Mouse (Mus musculus): Measurements from ENCODE around the gene Thumpd2. TPM values are rescaled to one million over a fixed set of nuclear protein-coding genes. Genes with fewer than 3 reads are reported as not detected.

Thumpd2 gene
- polyA plus RNA-seq, 1 experiment: 1.4 TPM

DNA sequence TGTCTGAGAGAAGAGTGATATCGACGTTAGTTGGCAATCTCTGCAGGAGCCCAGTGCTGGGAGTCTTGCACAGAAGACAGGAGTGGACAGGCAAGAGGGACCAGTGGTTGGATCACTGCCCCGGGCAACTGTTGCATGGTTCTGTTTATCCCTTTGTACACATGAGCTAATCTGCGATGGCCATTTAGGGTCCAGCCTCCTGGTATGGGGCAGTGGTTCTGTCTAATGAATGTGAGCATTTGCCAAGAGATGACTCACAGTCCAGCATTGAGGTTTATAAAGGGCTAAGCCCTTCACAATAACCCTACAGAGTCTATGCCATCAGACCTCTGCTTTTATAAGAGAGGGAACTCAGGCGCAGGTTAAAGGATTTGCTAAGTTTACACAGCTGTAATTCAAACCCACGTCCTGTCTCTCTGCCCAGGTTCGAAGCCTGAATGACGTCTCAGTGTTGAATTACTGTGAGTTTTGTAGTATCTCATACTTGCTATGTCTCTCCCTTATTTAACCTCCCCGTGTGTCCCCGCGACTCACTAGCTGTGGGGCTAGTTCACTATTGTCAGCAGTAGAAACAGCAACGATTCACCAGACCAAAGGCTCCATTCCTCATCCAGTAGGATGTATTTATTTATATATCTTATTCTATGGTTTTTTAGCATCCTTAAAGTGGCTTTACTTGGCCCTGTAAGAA, 83.0 kb downstream of the Thumpd2 start:
- 81% methylated on average over 12 of the region's 12 CpGs for WGBS
- H3K36me3 ChIP-seq (ENCODE audit: control insufficient read depth, insufficient read depth, low read length): no peaks in the 10 kb centered on the region
- H3K27me3 ChIP-seq (ENCODE audit: control insufficient read depth, insufficient read depth, low read length): no peaks in the 10 kb centered on the region; the same call in 1 of the 2 replicates
- no peak overlapping the region for H3K4me3 ChIP-seq (ENCODE audit: extremely low read depth, insufficient read depth, insufficient read length)
- no peaks in the 10 kb centered on the region for H3K4me1 ChIP-seq (ENCODE audit: control insufficient read depth, insufficient read depth, insufficient read length)
- H3K27ac ChIP-seq (ENCODE audit: insufficient read depth, low read length): no peak overlapping the region
- TF ChIP-seq CTCF (IDR thresholded peaks at IDR 0.05; ENCODE audit: extremely low read depth, insufficient read depth, insufficient read length, insufficient replicate concordance) (no peak), POLR2A (IDR thresholded peaks at IDR 0.05; ENCODE audit: low read depth, low read length) (no peak)
- no peak for DNase-seq (ENCODE audit: low read depth in 1 of 2, low spot score in 2 of 2)

DNA sequence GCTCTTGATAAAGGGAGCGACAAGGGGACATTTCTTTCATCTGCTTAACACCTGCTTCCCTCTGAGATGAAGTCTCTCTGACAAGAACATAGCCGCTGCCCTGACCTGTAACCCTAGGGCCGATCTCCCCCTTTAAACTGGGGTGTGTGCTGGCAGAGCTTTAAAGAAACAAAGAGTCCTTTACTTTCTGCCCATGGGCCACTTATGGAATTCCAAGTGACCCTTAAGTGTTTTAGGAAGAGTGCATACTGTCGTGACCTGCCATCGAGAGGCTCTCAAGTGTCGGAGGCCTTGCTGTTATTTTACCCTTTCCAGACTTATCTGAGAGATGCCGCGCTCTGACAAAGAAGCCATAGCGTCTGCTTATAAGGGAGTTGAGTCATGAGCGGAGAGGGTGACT, 84.8 kb downstream of the Thumpd2 start:
- no peak overlapping the region for H3K27ac ChIP-seq (ENCODE audit: insufficient read depth, low read length)
- no peaks in the 10 kb centered on the region for H3K4me1 ChIP-seq (ENCODE audit: control insufficient read depth, insufficient read depth, insufficient read length)
- H3K4me3 ChIP-seq (ENCODE audit: extremely low read depth, insufficient read depth, insufficient read length): no peak overlapping the region
- no peak for DNase-seq (ENCODE audit: low read depth in 1 of 2, low spot score in 2 of 2)
- WGBS: 91% methylated on average over 10 of the region's 10 CpGs
- no peak for TF ChIP-seq POLR2A (IDR thresholded peaks at IDR 0.05; ENCODE audit: low read depth, low read length)
- no peak for TF ChIP-seq CTCF (IDR thresholded peaks at IDR 0.05; ENCODE audit: extremely low read depth, insufficient read depth, insufficient read length, insufficient replicate concordance)
- no peaks in the 10 kb centered on the region for H3K36me3 ChIP-seq (ENCODE audit: control insufficient read depth, insufficient read depth, low read length)
- H3K27me3 ChIP-seq (ENCODE audit: control insufficient read depth, insufficient read depth, low read length): no peaks in the 10 kb centered on the region; the same call in 1 of the 2 replicates

DNA sequence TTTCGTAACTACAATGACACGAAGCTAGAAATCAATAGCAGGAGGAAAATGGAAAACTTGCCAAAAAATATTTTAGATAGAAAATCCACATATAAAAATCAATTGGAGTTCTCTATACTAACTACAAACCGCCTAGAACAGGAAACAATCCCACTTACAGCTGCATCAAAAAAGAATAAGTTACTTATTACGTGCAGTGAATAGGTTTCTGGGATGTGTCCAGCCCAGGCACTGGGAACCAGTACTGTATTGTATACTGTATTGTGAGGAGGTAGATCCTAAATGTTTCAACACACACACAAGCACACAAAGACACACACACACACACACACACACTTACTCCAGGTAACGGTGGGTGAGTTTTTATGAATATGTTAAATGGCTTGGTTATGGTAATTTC, 87.6 kb downstream of the Thumpd2 start:
- Histone ChIP-seq H3K27me3 (ENCODE audit: control insufficient read depth, insufficient read depth, low read length) (no peaks in the 10 kb centered on the region), H3K4me1 (ENCODE audit: control insufficient read depth, insufficient read depth, insufficient read length) (no peaks in the 10 kb centered on the region), H3K4me3 (ENCODE audit: extremely low read depth, insufficient read depth, insufficient read length) (no peak overlapping the region), H3K27ac (ENCODE audit: insufficient read depth, low read length) (no peak overlapping the region), H3K36me3 (ENCODE audit: control insufficient read depth, insufficient read depth, low read length) (no peaks in the 10 kb centered on the region)
- TF ChIP-seq POLR2A (IDR thresholded peaks at IDR 0.05; ENCODE audit: low read depth, low read length): no peak
- TF ChIP-seq CTCF (IDR thresholded peaks at IDR 0.05; ENCODE audit: extremely low read depth, insufficient read depth, insufficient read length, insufficient replicate concordance): no peak
- no peak for DNase-seq (ENCODE audit: low read depth in 1 of 2, low spot score in 2 of 2)
- WGBS: 91% methylated on average over 5 of the region's 5 CpGs

Other genes with a start within 250 kb of the Thumpd2 start
- gene Tmem178, start 120.5 kb downstream of the Thumpd2 start, polyA plus RNA-seq (2012; rRNA removed): 0.56 and 0.61 TPM in 2 replicates